Mouse (Mus musculus): ENCODE measurements around the gene Lztr1. TPM values are rescaled to one million over a fixed set of nuclear protein-coding genes. Genes with fewer than 3 reads are reported as not detected.

Gene Lztr1
- polyA plus RNA-seq, 1 experiment = 46.6 TPM

DNA sequence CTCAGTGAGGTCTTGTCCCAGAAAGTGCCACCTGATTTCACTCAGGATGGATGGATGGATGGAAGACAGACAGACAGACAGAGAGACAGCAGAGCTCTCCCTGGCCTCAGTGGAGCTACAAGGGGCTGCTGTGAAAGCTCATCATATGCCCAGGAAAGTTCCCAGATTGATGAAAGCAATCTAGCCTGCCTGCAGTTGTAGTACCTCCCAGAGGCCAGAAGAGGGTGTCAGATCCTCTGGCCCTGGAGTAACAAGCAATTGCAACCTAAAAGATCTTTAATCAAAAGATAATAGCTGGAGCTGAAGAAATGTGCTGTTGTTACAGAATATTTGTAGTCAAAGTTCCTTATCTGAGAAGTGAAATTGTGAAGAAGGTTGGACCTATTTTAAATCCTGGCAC is 34.4 kb upstream of the Lztr1 start:
- Histone ChIP-seq H3K36me3 (ENCODE audit: control insufficient read depth, insufficient read depth, low read length, poor library complexity, severe bottlenecking) (peaks cover 45% of the 10 kb centered on the region), H3K4me3 (ENCODE audit: low read depth, low read length) (no peak overlapping the region), H3K4me1 (ENCODE audit: control insufficient read depth, insufficient read depth, low read length) (peaks cover 3% of the 10 kb centered on the region), H3K27ac (ENCODE audit: insufficient read depth, low read length) (no peak overlapping the region), H3K27me3 (ENCODE audit: control insufficient read depth, insufficient read depth, low read length, poor library complexity, severe bottlenecking) (no peaks in the 10 kb centered on the region), H3K9ac (ENCODE audit: low read depth, poor library complexity, severe bottlenecking) (no peak overlapping the region), H3K9me3 (replicated peaks; ENCODE audit: control insufficient read depth, insufficient read depth, low read length, poor library complexity, severe bottlenecking) (no peaks in the 10 kb centered on the region)
- TF ChIP-seq CTCF (IDR thresholded peaks at IDR 0.05; ENCODE audit: low read depth, low read length) (peak; percentile 51), POLR2A (IDR thresholded peaks at IDR 0.05; ENCODE audit: insufficient read depth, low read length) (no peak)

- no peak for TF ChIP-seq CTCF (IDR thresholded peaks at IDR 0.05; ENCODE audit: low read depth, low read length)
- TF ChIP-seq POLR2A (IDR thresholded peaks at IDR 0.05; ENCODE audit: insufficient read depth, low read length) = no peak
- TF ChIP-seq EP300 (IDR thresholded peaks at IDR 0.05; ENCODE audit: insufficient read depth, low read depth, low read length) = no peak
- Histone ChIP-seq H3K27me3 (ENCODE audit: control insufficient read depth, insufficient read depth, low read length, poor library complexity, severe bottlenecking) (no peaks in the 10 kb centered on the region), H3K4me1 (ENCODE audit: control insufficient read depth, insufficient read depth, low read length) (peaks cover 3% of the 10 kb centered on the region), H3K4me3 (ENCODE audit: low read depth, low read length) (no peak overlapping the region), H3K27ac (ENCODE audit: insufficient read depth, low read length) (no peak overlapping the region), H3K9me3 (replicated peaks; ENCODE audit: control insufficient read depth, insufficient read depth, low read length, poor library complexity, severe bottlenecking) (no peaks in the 10 kb centered on the region), H3K9ac (ENCODE audit: low read depth, poor library complexity, severe bottlenecking) (no peak overlapping the region), H3K36me3 (ENCODE audit: control insufficient read depth, insufficient read depth, low read length, poor library complexity, severe bottlenecking) (peaks cover 40% of the 10 kb centered on the region)
These were observed 33.7 kb upstream of the Lztr1 start for GRCm38 (mm10) chr16:17474761-17475160.

DNA sequence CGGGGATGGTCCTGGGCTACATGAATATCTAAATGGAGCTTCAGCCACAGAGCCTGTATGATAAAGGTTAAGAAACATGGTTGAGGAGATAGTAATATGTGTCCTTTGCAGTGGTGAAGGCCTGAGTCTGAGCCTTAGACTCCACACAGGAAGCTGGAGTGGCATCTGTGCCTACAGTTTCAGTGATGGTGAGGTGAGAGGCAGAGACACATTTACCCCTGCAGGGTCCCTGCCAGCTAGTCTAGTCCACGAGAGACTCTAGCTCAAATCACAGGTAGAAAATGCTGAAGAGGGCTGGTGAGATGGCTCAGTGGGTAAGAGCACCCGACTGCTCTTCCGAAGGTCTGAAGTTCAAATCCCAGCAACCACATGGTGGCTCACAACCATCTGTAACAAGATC is 33.2 kb upstream of the Lztr1 start:
- Histone ChIP-seq H3K36me3 (ENCODE audit: control insufficient read depth, insufficient read depth, low read length, poor library complexity, severe bottlenecking) (peaks cover 34% of the 10 kb centered on the region), H3K9ac (ENCODE audit: low read depth, poor library complexity, severe bottlenecking) (no peak overlapping the region), H3K4me3 (ENCODE audit: low read depth, low read length) (no peak overlapping the region), H3K9me3 (replicated peaks; ENCODE audit: control insufficient read depth, insufficient read depth, low read length, poor library complexity, severe bottlenecking) (no peaks in the 10 kb centered on the region), H3K27me3 (ENCODE audit: control insufficient read depth, insufficient read depth, low read length, poor library complexity, severe bottlenecking) (no peaks in the 10 kb centered on the region), H3K4me1 (ENCODE audit: control insufficient read depth, insufficient read depth, low read length) (peaks cover 3% of the 10 kb centered on the region), H3K27ac (ENCODE audit: insufficient read depth, low read length) (no peak overlapping the region)
- TF ChIP-seq POLR2A (IDR thresholded peaks at IDR 0.05; ENCODE audit: insufficient read depth, low read length) (no peak), EP300 (IDR thresholded peaks at IDR 0.05; ENCODE audit: insufficient read depth, low read depth, low read length) (no peak), CTCF (IDR thresholded peaks at IDR 0.05; ENCODE audit: low read depth, low read length) (no peak)

GRCm38 (mm10) chr16:17478331-17478943 is 30.1 kb upstream of the Lztr1 start:
- H3K9ac ChIP-seq (ENCODE audit: low read depth, poor library complexity, severe bottlenecking) = 0 out of 2 replicates have a peak overlapping the region, but pooled peaks have one; percentile 33
- peaks cover 3% of the 10 kb centered on the region for H3K4me1 ChIP-seq (ENCODE audit: control insufficient read depth, insufficient read depth, low read length)
- peaks cover 24% of the 10 kb centered on the region for H3K36me3 ChIP-seq (ENCODE audit: control insufficient read depth, insufficient read depth, low read length, poor library complexity, severe bottlenecking)
- peak overlapping the region; percentile 26 for H3K27ac ChIP-seq (ENCODE audit: insufficient read depth, low read length)
- TF ChIP-seq POLR2A (IDR thresholded peaks at IDR 0.05; ENCODE audit: insufficient read depth, low read length) (no peak), EP300 (IDR thresholded peaks at IDR 0.05; ENCODE audit: insufficient read depth, low read depth, low read length) (no peak), CTCF (IDR thresholded peaks at IDR 0.05; ENCODE audit: low read depth, low read length) (no peak)
- no peak overlapping the region for H3K4me3 ChIP-seq (ENCODE audit: low read depth, low read length)
- H3K9me3 ChIP-seq (replicated peaks; ENCODE audit: control insufficient read depth, insufficient read depth, low read length, poor library complexity, severe bottlenecking) = no peaks in the 10 kb centered on the region
- no peaks in the 10 kb centered on the region for H3K27me3 ChIP-seq (ENCODE audit: control insufficient read depth, insufficient read depth, low read length, poor library complexity, severe bottlenecking)

- H3K9ac ChIP-seq (ENCODE audit: low read depth, poor library complexity, severe bottlenecking) = no peak overlapping the region
- H3K4me3 ChIP-seq (ENCODE audit: low read depth, low read length) = no peak overlapping the region
- no peaks in the 10 kb centered on the region for H3K9me3 ChIP-seq (replicated peaks; ENCODE audit: control insufficient read depth, insufficient read depth, low read length, poor library complexity, severe bottlenecking)
- no peak overlapping the region for H3K27ac ChIP-seq (ENCODE audit: insufficient read depth, low read length)
- H3K27me3 ChIP-seq (ENCODE audit: control insufficient read depth, insufficient read depth, low read length, poor library complexity, severe bottlenecking) = no peaks in the 10 kb centered on the region
- peaks cover 43% of the 10 kb centered on the region for H3K36me3 ChIP-seq (ENCODE audit: control insufficient read depth, insufficient read depth, low read length, poor library complexity, severe bottlenecking)
- H3K4me1 ChIP-seq (ENCODE audit: control insufficient read depth, insufficient read depth, low read length) = peaks cover 3% of the 10 kb centered on the region
- TF ChIP-seq POLR2A (IDR thresholded peaks at IDR 0.05; ENCODE audit: insufficient read depth, low read length) (no peak), CTCF (IDR thresholded peaks at IDR 0.05; ENCODE audit: low read depth, low read length) (no peak), EP300 (IDR thresholded peaks at IDR 0.05; ENCODE audit: insufficient read depth, low read depth, low read length) (no peak)
These were observed 27.0 kb upstream of the Lztr1 start for GRCm38 (mm10) chr16:17481465-17481864.

DNA sequence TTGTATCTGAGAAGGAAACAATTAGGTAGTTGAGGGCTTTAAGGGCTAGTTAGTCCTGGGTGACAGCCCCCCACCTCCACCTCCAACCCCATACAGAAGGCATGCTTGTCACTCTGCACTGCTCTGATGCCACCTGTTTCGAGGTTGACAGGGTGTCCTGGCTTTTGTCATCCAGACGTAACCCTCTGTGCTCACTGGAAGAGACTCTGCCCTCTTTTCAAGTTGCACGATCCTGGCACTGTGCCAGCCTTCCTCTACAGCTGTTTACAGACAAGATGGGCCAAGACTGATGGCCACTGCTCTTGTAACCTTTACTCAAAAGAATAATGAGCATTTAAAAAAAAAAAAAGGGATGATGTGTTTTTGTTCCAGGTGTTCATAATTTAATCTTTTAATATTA is 22.0 kb upstream of the Lztr1 start:
- H3K27ac ChIP-seq (ENCODE audit: insufficient read depth, low read length) = no peak overlapping the region
- peaks cover 1% of the 10 kb centered on the region for H3K4me1 ChIP-seq (ENCODE audit: control insufficient read depth, insufficient read depth, low read length)
- no peak overlapping the region for H3K9ac ChIP-seq (ENCODE audit: low read depth, poor library complexity, severe bottlenecking)
- no peaks in the 10 kb centered on the region for H3K27me3 ChIP-seq (ENCODE audit: control insufficient read depth, insufficient read depth, low read length, poor library complexity, severe bottlenecking)
- no peak overlapping the region for H3K4me3 ChIP-seq (ENCODE audit: low read depth, low read length)
- TF ChIP-seq CTCF (IDR thresholded peaks at IDR 0.05; ENCODE audit: low read depth, low read length) (no peak), EP300 (IDR thresholded peaks at IDR 0.05; ENCODE audit: insufficient read depth, low read depth, low read length) (no peak), POLR2A (IDR thresholded peaks at IDR 0.05; ENCODE audit: insufficient read depth, low read length) (no peak)
- peaks cover 33% of the 10 kb centered on the region for H3K36me3 ChIP-seq (ENCODE audit: control insufficient read depth, insufficient read depth, low read length, poor library complexity, severe bottlenecking)
- H3K9me3 ChIP-seq (replicated peaks; ENCODE audit: control insufficient read depth, insufficient read depth, low read length, poor library complexity, severe bottlenecking) = no peaks in the 10 kb centered on the region

Data from ES-Bruce4 (cell line).